Mouse (Mus musculus) C2C12 (cell line): Measurements from ENCODE around the gene Etv2. TPM values are rescaled to one million over a fixed set of nuclear protein-coding genes. Genes with fewer than 3 reads are reported as not detected.
A peak's percentile ranks its signal among the peaks of the same experiment; 100 is the strongest.

ENCODE experiments used
- H3K27me3 ChIP-seq: one replicate; pipeline ENCODE4 v1.6.1; 2011; ENCODE audit not compliant: control insufficient read depth, insufficient read depth, insufficient read length
- H3K36me3 ChIP-seq: one replicate; pipeline ENCODE4 v1.6.1; 2011; ENCODE audit not compliant: control insufficient read depth, insufficient read depth
- H3K4me3 ChIP-seq: one replicate; pipeline ENCODE4 v1.5.1; 2011; ENCODE audit warnings: mild to moderate bottlenecking, control low read depth; ENCODE audit not compliant: poor library complexity, insufficient read depth, severe bottlenecking
- H3K79me2 ChIP-seq: one replicate; pipeline ENCODE4 v1.6.1; 2011; ENCODE audit not compliant: control insufficient read depth, insufficient read depth
- H3K79me3 ChIP-seq: one replicate; pipeline ENCODE4 v1.6.1; 2011; ENCODE audit warnings: low read depth, control low read depth
- H3ac ChIP-seq: one replicate; pipeline ENCODE3; 2011; ENCODE audit warnings: low read depth; ENCODE audit not compliant: control insufficient read depth, insufficient read length
- CEBPB ChIP-seq: IDR thresholded peaks from one replicate; pipeline ENCODE4 v1.6.1; 2011; ENCODE audit warnings: low read depth, mild to moderate bottlenecking, control low read depth, moderate library complexity
- CTCF ChIP-seq: IDR thresholded peaks from one replicate; pipeline ENCODE4 v1.5.1; 2011; ENCODE audit not compliant: control insufficient read depth, insufficient read depth, insufficient read length
- FOSL1 ChIP-seq: IDR thresholded peaks from one replicate; pipeline ENCODE4 v1.8.0; 2011; ENCODE audit warnings: mild to moderate bottlenecking, low read length; ENCODE audit not compliant: poor library complexity, insufficient read depth, severe bottlenecking
- MAX ChIP-seq: IDR thresholded peaks from one replicate; pipeline ENCODE4 v1.6.1; 2011; ENCODE audit warnings: mild to moderate bottlenecking, control low read depth
- MYOD1 ChIP-seq: IDR thresholded peaks from one replicate; pipeline ENCODE4 v1.6.1; 2011; ENCODE audit warnings: low read depth; ENCODE audit not compliant: control insufficient read depth, insufficient read length
- MYOG ChIP-seq: IDR thresholded peaks from one replicate; pipeline ENCODE4 v1.6.1; 2011; ENCODE audit not compliant: control insufficient read depth, insufficient read length; ENCODE audit errors: extremely low read depth
- USF1 ChIP-seq: IDR thresholded peaks from one replicate; pipeline ENCODE4 v1.6.1; 2011; ENCODE audit warnings: low read depth, mild to moderate bottlenecking, control low read depth, moderate library complexity
- polyA plus RNA-seq: library from polyadenylated mRNA; unstranded; fragments of >200 nt; fragmentation: generic; extraction: Trizol; gene quantifications from one replicate; pipeline ENCODE4 v1.2.1, GENCODE M21; 2012; ENCODE audit warnings: missing spikeins

Etv2 gene
- polyA plus RNA-seq, 1 experiment = not detected

GRCm38 (mm10) chr7:30665321-30665720, 29.7 kb upstream of the Etv2 start:
- no peaks in the 10 kb centered on the region for H3K27me3 ChIP-seq
- no peaks in the 10 kb centered on the region for H3K79me3 ChIP-seq
- H3K4me3 ChIP-seq = peak overlapping the region; percentile 53
- no peak for TF ChIP-seq CTCF
- TF ChIP-seq FOSL1 = no peak
- TF ChIP-seq MYOD1 = no peak
- TF ChIP-seq USF1 = no peak
- TF ChIP-seq CEBPB = no peak
- no peak for TF ChIP-seq MAX
- no peak for TF ChIP-seq MYOG
- peaks cover 9% of the 10 kb centered on the region for H3K36me3 ChIP-seq
- H3ac ChIP-seq = no peak overlapping the region
- peaks cover 7% of the 10 kb centered on the region for H3K79me2 ChIP-seq

- H3K79me2 ChIP-seq = peaks cover 7% of the 10 kb centered on the region
- no peaks in the 10 kb centered on the region for H3K79me3 ChIP-seq
- H3K36me3 ChIP-seq = peaks cover 9% of the 10 kb centered on the region
- H3ac ChIP-seq = peak within 1 kb of the TSS; percentile 92
- no peaks in the 10 kb centered on the region for H3K27me3 ChIP-seq
- H3K4me3 ChIP-seq = peak within 1 kb of the TSS; percentile 53
- TF ChIP-seq MAX = peak; percentile 23
- no peak for TF ChIP-seq FOSL1
These were observed 29.0 kb upstream of the Etv2 start, which contains the start of gene Haus5 for GRCm38 (mm10) chr7:30664529-30665200. Haus5 (minus strand) TSS chr7:30664994.

GRCm38 (mm10) chr7:30649591-30650540, 14.2 kb upstream of the Etv2 start, which contains the start of gene Rbm42:
Rbm42 (minus strand) TSS chr7:30650317.
- H3K27me3 ChIP-seq = no peaks in the 10 kb centered on the region
- TF ChIP-seq USF1 (no peak), MYOG (no peak), FOSL1 (no peak), CTCF (no peak), MAX (no peak), CEBPB (no peak), MYOD1 (no peak)
- peak within 1 kb of the TSS; percentile 80 for H3K4me3 ChIP-seq
- peak within 1 kb of the TSS; percentile 85 for H3ac ChIP-seq
- peaks cover 5% of the 10 kb centered on the region for H3K79me3 ChIP-seq
- peaks cover 26% of the 10 kb centered on the region for H3K36me3 ChIP-seq
- H3K79me2 ChIP-seq = peaks cover 13% of the 10 kb centered on the region

- H3K79me3 ChIP-seq = no peaks in the 10 kb centered on the region
- TF ChIP-seq MAX = no peak
- no peak for TF ChIP-seq MYOD1
- no peak for TF ChIP-seq CTCF
- no peak for TF ChIP-seq FOSL1
- no peak for TF ChIP-seq CEBPB
- no peak for TF ChIP-seq USF1
- TF ChIP-seq MYOG = no peak
- peaks cover 24% of the 10 kb centered on the region for H3K27me3 ChIP-seq
- peaks cover 13% of the 10 kb centered on the region for H3K36me3 ChIP-seq
- no peak overlapping the region for H3K4me3 ChIP-seq
- H3ac ChIP-seq = no peak overlapping the region
- H3K79me2 ChIP-seq = no peaks in the 10 kb centered on the region
These were observed 3.4 kb upstream of the Etv2 start for GRCm38 (mm10) chr7:30639083-30639482.

- Histone ChIP-seq H3K79me2 (no peaks in the 10 kb centered on the region), H3K27me3 (peaks cover 43% of the 10 kb centered on the region), H3K79me3 (no peaks in the 10 kb centered on the region), H3K36me3 (peaks cover 4% of the 10 kb centered on the region), H3K4me3 (no peak overlapping the region), H3ac (no peak overlapping the region)
- TF ChIP-seq MYOD1 (no peak), CTCF (no peak), USF1 (no peak), MYOG (no peak), FOSL1 (no peak), CEBPB (no peak), MAX (no peak)
These were observed 743 bp upstream of the Etv2 start for GRCm38 (mm10) chr7:30636395-30636794.
